Mouse (Mus musculus): Measurements from ENCODE around the gene Dzip1.

Gene Dzip1

DNA sequence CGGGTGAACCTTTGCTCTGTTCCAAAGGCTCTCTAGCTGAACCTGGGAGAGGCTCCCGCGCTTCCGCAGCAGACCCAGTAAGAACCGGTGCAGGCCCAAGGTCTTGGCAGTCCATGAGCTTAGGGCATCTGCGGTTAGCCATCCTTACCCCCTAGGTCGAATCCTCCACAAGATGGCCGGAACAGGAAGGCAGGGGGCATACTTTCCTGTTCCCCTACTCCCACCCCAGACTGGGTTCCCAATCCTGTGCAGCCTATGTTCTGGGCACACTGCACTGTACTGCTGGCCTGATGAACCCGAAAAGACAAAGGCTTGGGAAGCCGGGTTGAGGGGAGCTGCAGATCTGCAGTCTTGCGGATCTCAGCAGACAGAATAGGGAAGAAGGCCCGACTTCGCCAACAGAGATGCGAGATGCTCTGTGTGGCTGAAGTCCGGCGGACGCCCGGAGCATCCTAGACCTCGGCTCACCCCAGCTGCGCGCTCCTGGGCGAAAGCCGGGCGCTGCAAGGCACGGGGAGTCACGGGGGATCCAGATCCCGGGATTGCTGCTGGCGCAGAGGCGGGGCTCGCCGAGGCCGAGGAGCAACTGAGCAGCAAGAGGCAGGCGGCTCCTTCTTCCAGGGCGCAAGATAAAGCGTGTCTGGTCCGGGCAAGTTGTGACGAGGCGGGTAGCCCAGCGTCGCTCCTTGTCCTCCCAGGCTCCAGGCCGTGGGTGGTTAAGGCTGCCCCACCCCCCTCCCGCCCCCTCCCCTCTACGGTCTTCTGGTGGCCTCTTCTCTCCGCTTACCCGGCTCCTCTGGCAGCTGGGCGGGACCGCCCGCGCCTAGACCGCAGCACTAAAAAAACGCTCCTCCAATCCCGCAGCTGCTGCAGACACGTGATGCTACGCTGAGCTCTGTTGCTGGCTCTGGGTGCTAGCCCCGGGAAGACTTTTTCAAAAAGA lies at the start of gene Dzip1:
Gene Dzip1 (minus strand): TSS at position 788 of the 943 bp plus-strand sequence.
- no peak for DNase-seq (ENCODE audit: extremely low spot score, low read depth, low spot score)

DNA sequence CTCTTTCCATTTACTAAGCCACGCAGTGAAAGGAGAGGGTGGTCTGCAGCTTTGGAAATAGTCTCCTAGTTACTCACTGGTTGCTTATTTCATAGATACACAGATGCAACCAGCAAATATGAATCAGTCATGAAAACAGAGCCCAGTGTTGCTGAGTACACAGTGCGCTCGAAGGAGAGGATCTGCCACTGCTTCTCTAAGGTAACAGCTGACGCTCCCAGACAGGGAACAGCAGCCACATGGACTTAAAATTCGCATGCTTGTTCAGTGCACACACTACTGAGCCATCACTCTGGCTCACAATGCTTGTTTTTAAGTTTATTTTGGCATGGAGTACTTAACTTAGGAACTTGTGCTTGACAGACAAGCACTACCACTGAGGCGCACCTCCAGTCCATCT lies 47.0 kb upstream of the Dzip1 start:
- DNase-seq (ENCODE audit: extremely low spot score, low read depth, low spot score) = no peak

DNA sequence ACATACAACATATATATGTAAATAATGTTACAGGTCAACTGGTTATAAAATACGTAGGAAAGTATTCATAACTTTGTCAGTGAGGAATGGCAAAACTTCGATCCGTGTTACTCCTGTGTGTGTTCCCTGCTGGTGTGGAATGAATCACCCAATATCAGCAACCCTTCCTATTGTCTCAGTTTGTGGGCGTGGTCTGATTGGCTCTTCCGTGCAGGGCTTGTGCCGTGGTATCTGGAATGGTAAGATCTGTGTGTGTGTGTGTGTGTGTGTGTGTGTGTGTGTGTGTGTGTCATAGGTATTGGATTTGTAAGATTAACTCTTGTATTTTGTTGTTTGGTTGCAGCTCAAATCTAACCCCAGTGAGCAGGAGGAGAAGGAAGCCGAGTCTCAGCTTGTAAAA lies 42.4 kb upstream of the Dzip1 start:
- DNase-seq (ENCODE audit: extremely low spot score, low read depth, low spot score) = no peak

DNA sequence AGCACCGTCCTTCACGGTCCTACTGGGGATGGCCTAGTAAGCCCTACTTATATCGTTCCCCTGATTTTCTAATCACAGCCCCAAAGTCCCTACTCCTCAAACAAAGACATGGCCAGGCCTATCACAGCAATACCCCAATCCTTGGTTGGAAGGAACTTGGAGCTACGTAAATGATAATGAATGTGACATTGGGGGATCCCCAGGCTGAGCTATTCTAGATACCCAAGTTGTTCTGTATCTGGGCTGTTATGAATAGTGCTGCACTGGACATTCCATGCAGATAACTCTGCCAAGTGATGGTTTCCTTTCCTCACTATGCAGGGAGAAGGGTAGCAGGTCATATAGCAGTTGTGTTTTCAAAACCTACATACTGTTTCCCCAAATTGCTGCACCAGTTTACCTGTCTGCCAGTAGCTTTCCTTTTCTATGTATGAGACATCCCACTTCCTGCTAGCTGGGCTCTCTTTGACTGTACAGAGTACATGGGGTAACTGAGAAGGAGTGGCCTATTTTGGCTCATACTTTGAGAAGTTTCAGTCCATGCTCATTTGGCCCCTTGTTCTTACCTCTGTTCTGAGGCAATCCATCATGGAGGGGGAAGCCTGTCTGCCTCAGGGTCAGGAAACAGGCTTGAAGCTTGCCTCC lies 40.2 kb upstream of the Dzip1 start:
- no peak for DNase-seq (ENCODE audit: extremely low spot score, low read depth, low spot score)

DNA sequence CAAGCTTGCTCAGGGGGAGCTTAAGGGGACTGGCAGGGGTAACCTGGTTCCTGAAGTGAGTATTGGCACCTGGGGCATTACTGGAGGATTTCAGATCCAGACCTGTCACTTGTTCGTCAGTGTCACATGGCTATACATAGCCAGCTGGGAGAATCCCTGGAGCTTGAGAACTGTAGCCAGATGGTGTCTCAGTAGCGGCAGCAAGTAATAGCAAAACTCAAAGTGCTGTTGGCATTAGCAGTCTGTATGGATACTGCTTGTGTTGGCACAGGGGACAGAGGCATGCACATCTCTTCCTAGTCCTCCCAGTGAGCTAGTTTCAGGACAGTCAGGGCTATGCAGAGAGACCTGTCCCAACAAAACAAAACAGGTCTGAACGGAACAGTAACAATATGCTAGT lies 32.8 kb upstream of the Dzip1 start:
- no peak for DNase-seq (ENCODE audit: extremely low spot score, low read depth, low spot score)

DNA sequence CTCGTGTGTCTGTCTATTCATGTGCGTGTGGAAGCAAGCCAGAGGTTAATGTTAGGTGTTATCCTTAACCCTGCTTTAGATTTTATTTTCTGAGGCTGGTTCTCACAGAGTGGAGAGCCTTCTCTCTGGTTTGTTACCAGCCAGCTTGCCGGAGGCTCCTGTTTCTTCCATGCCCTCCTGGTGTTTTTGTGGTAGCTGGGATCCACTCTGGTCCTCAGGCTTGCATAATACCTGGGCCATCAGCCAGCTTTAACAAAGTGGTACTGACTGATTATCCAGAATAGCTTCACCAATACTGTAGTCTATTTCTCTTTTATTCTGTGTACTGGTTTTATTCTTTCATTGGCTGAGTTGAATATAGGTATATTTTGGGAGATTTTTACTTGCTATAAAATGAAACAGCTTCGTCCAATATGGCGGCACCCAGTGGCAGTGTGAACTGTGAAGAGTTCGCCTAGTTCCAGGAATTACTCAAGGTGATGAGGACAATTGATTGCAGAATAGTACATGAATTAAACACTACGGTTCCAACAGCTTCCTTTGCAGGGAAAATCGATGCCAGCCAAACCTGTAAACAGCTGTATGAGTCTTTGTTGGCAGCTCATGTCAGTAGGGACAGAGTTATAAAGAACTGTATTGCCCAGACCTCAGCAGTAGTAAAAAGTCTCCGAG lies 26.8 kb upstream of the Dzip1 start:
- DNase-seq (ENCODE audit: extremely low spot score, low read depth, low spot score) = no peak

DNA sequence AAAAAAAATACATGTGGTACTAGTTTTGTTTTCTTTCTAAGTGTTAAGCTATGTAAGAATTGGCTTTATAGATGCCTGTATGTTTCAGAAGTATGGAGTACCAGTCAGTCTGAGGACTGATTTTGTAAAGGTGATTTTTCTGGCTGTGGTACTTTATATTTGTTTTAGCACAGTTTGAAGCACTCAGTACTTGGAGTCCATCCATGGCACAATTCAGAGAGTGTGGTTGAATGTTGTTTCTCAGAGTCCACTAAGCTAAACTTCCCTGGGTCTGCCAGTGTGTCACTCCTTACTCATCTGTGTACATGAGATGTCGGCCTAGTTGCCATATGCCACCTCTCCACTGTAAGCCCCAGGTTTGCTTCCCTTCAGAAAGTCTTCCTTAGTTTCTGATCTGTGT lies 23.6 kb upstream of the Dzip1 start:
- no peak for DNase-seq (ENCODE audit: extremely low spot score, low read depth, low spot score)

DNA sequence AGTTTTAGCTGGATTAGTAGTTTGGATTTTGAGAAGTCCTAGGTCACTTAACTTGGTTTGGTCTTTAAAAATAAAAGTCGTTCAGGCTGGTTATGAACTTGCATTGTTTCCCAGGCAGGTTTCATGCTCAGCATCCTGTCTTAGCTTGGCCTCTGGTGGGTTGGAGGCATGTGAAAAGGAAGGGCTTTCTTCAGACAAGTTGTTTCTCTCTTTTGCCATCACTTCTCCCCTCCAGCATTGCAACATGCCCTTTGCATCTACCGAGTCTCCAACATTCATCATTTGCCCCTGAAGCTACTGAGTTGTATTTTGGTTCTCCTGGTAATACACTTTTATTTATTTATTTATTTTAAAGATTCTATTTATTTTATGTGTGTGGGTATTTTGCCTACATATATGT lies 19.4 kb upstream of the Dzip1 start:
- no peak for DNase-seq (ENCODE audit: extremely low spot score, low read depth, low spot score)

DNA sequence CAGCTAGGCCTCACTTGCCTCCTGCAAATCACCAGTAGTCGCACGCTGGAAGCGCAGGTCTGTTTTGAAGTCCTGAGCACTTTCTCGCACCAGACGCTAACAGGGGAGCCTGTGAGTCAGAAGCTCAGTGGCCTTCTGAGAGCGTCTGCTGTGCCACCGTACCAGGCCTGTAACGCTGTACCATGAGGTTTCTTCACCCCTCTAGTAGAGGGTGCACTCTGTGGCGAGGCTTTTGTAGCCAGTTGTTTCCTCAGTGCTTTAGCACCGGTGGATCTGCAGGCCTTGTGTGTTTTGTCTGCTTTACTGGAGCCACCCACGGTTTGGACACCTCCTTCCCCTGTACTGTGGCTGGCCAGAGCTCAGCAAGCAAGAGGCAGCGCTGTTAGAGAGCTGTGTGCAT lies 16.8 kb upstream of the Dzip1 start:
- DNase-seq (ENCODE audit: extremely low spot score, low read depth, low spot score) = no peak

DNA sequence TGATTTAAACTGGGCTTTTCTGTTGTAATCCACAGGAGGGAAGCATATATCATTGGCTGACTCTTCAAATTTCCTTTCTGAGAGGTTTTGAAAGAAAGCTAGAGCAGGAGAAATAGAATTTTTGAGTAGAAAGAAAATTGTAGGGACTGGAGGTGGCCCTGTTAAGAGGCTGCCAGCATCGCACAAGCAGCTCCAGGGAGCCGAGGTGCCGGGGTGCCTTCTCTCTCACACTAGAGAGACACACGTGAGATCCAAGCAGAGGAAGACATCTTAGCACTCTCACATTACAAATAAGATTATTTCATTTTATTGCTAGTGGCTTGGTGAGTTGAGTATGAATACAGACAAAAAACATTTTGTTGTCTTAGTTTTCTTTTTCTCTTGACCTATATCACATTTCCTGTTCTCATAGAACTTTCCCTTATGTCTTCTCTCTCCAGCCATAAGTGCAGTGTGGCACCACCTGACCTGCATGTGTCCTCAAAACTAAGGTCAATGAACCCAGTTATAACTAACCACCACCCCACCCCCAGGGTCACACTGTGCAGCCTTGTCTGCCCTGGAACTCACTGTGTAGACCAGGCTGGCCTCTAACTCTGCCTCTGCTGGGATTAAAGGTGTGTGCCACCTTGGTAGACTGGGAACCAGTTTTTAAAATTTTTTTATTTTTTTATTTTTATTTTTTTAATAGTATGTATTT lies 15.7 kb upstream of the Dzip1 start:
- no peak for DNase-seq (ENCODE audit: extremely low spot score, low read depth, low spot score)

DNA sequence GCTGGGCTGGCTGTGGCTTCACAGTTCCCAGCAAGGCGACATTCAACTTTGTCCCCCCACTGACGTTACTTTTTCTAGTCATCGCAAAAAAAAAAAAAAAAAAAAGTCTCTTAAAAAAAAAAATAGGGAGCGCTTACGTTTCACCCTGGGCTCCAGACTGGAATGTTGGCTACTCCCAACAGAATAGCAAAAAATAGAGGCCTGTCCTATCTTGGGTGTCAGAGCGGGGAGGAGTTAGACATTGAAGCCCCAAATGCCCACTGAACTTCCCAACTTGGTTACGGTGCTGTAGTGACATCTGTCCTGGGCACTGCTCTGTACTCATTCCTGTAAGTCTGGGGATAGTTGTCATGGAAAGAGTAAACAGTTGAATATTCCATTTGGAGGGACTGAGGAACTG lies 13.3 kb upstream of the Dzip1 start:
- DNase-seq (ENCODE audit: extremely low spot score, low read depth, low spot score) = no peak

DNA sequence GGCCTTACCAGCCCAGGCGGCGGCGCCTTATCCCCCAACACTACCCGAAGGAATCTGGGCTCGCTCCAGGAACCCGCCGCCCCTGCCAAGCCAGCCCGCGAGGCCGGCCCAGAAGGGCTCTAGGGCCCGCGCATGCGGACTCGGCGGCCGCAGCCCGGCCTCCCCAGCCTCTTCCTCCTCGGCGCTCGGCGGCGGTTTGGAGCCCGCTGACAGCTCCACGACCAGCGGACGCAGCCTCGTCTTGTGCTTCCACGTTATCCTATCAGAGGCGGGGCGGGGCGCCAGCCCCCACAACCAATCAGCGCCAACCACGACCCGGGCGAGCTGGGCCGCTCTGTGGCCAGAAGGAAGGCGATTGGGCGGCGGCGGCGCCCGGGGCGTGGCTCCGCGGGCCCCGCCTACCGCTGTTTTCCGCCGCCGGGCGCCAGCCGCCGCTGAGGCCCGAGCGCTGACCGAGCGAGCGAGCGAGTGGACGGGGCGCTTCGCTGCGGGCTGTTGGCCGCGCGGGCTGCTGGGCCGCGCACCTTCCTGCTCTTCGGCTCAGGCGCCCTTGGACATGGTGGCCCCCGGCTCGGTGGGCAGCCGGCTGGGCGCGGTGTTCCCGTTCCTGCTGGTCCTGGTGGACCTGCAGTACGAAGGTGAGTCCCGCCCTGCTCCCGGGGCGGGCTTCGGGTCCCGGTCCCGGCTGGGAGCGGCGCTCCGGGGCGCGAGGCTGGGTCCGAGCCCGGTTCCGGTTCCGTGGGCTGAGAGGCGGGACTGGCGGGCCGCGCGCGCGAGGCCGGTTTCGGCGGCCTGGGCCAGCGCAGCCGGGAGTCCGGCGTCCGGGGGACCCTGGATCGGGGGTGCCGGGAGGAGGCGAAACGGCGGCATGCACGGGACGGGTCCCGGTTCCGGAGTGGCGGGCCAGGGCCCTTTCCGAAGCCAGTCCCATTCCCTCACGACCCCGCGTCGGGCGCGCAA lies 12.6 kb upstream of the Dzip1 start, which contains the start of gene Dnajc3:
Gene Dnajc3 (plus strand): TSS at position 444 of the 960 bp plus-strand sequence.
- DNase-seq (ENCODE audit: extremely low spot score, low read depth, low spot score) = peak; percentile 83

DNA sequence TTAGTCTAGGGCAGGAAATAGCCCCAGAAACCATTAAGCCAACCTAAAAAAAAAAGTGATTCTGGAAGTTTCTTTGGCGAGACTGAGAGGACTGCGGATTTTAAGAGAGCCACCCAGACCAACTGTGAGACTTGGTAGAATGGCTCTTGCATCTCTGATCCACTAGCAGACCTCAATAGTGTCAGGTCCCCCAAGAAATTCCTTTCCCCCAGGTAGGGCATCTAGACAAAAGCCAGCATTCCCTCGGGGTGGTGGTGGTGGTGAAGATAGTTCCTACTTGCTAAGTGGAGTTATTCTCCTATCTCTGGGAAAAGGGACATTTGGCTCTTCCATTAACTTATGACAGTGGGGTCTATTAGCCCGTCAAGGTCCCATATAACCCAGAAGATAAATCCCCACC lies 11.7 kb upstream of the Dzip1 start:
- DNase-seq (ENCODE audit: extremely low spot score, low read depth, low spot score) = no peak

DNA sequence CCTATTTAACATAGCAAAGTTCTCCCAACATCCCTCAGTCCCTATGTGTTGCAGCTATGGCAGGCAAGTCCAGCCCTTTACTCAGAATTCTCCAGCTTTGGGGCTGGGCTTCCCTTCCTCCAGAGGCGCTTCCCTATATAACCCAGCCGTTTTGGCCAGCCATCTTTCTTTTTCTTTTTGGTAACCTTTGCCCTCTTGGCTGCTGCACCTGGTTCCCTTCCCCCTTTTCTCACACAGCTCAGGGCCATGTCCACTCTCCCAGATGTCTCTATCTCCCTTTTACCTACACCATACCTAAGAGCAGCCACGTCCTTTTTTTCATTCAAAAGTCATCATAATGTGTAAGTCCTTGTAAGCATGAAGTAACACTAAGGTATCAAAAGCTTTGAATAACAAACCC lies 11.0 kb upstream of the Dzip1 start:
- DNase-seq (ENCODE audit: extremely low spot score, low read depth, low spot score) = no peak

DNA sequence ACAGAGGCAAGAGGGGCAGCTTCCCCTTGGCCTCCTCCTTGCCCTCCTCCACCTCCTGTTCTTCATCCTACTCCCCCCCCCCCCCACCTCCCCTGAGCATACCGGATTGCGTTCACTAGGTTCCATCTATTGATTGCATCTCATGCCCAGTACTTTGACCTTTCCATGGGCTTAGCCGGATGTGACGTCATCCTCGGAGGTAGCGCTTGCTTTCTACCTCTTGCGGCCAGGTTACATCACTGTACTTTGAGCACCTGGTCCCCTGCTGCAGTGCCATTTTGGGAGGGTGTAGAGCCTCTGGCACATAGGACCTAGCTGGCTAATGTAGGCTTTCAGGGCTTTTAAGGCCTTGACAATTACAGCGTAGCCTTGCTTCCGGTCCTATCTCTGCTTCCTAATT lies 9.4 kb upstream of the Dzip1 start:
- DNase-seq (ENCODE audit: extremely low spot score, low read depth, low spot score) = no peak

DNA sequence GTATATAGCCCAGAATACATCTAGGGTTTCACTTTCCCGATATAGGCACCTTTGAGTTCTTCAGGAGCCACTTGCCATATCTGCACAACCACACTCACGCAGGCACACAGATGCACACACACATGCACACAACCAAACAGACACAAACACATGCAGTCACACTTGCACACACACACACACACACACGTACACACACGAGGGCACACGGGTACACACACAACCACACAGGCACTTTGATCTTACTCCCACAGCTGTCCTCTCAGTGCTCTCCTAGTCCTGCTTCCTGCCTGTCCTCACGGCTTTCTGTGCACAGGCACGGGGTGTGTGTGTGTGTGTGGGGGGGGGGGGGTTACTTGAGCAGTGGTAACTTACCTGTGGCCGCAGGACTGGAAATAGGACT lies 7.7 kb upstream of the Dzip1 start:
- DNase-seq (ENCODE audit: extremely low spot score, low read depth, low spot score) = no peak

DNA sequence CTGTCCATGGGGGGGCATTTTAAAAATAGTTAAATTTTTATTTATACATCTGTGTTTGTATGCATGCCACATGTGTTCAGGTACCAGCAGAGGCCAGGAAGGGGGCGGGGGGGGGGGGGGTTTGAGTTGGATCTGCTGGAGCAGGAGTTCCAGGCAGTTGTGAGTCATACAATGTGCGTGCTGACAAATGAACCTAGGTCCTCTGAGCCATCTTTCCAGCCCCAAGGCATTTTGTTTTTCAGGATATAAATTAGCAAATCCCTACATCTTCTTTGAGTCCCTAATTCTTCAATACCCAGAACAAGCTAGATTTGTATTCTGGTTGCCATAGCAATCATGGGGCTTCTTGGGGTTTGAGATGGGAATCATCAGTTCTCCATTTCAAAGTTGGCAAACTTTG lies 5.9 kb upstream of the Dzip1 start:
- no peak for DNase-seq (ENCODE audit: extremely low spot score, low read depth, low spot score)

DNA sequence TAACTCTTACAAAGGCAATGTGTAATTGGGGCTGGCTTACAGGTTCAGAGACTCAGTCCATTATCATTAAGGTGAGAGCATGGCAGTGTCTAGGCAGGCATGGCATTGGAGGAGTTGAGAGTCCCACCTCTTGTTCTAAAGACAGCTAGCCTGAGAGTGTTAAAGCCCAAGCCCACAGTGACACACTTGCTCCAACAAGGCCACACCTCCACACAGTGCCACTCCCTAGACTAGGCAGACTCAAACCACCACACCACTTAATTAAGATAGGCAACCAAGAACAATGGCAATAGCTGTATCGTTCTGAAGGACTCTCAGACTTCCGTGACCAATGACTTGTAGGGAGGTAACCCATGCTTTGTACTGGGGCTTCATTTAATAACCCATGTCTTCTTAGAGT lies 5.5 kb upstream of the Dzip1 start:
- DNase-seq (ENCODE audit: extremely low spot score, low read depth, low spot score) = no peak

DNA sequence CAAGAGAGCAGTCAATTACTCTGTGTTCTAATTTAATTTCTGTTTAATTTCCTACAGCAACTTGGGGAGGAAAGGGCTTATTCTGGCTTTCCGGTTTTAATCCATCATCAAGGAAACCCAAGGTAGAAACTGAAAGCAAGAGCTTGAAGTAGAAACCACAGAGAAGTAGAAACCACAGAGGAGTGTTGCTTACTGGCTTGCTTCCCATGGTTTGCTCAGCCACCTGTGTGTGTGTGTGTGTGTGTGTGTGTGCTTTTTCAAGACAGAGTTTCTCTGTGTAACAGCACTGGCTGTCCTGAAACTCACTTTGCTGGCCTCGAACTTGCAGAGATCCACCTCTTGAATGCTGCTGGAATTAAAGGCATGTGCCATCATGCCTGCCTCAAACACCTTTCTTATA lies 4.5 kb upstream of the Dzip1 start:
- no peak for DNase-seq (ENCODE audit: extremely low spot score, low read depth, low spot score)

DNA sequence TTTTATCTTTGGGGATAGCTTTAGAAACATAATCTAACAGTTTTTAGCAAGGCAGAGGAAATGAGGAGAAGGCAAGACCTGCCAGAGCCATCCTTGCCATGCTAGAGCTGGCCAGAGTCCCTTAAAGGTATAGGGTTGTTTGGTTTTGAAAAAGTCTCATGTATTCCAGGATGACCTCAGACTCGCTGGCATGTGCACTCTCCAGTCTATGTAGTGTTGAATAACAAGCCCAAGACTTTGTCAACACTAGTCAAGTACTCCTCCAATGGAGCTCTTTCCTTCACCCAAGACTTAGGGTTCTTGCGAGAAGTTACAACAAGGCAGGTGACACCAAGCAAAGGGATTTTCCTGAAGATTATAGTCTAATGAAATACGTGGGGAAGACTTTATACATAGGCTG lies 3.3 kb upstream of the Dzip1 start:
- no peak for DNase-seq (ENCODE audit: extremely low spot score, low read depth, low spot score)
